Mouse (Mus musculus) left cerebral cortex, adult 8-10 months (tissue): ENCODE results near the gene Chrnb1. TPM values are rescaled to one million over a fixed set of nuclear protein-coding genes. Genes with fewer than 3 reads are reported as not detected.

Source experiments
- DNase-seq, 2 experiments: peaks; one replicate each; pipeline ENCODE4 v3.0.0; 2022; ENCODE audit warnings: low spot score in 2 of 2
- total RNA-seq, 4 experiments: library from RNA; stranded (reverse); gene quantifications; 2 replicates each; pipeline ENCODE4 v1.2.4; 2022

The Chrnb1 gene
- total RNA-seq, 4 experiments from 2014 or later = 0.51 to 1.2 (median 0.92) TPM

DNA sequence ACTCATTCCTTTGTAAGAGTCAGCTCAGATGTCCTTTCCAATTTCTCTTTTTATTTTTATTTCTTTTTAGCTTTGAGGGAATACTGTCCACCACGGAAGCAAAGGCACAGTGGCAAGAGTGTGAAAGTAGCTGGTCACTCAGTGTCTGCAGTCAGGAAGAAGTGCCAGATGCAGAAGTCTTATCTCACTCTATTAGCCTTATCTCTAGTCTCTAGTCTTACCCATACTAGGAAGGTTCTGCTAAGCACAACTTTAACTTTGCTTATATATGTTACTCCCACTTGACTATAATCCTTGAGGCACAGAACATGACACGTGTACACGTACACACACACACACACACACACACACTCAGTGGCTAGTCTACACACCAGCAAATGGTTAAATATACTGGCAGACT lies 44.1 kb downstream of the Chrnb1 start:
- DNase-seq = no peak

Other genes starting within 250 kb of the Chrnb1 start
- gene Dnah2, start 246.8 kb downstream of the Chrnb1 start, total RNA-seq = 1 to 10 TPM; 3.3 to 4.9 (median 3.9) TPM
- gene Efnb3, start 235.7 kb downstream of the Chrnb1 start, total RNA-seq = 10 to 100 TPM; 89.2 to 96.6 (median 90.5) TPM
- gene Wrap53, start 215.7 kb downstream of the Chrnb1 start, total RNA-seq = 10 to 100 TPM; 10.1 to 13.8 (median 11.3) TPM
- gene Trp53, start 215.6 kb downstream of the Chrnb1 start, total RNA-seq = 10 to 100 TPM; 26.6 to 32.6 (median 28.2) TPM
- gene Atp1b2, start 190.0 kb downstream of the Chrnb1 start, total RNA-seq = 100 to 1,000 TPM; 400 to 455 (median 419) TPM
- gene Shbg, start 178.0 kb downstream of the Chrnb1 start, total RNA-seq = 1 to 10 TPM in 1 of 4 experiments, not detected in 3; 1.0 TPM
- 10 to 100 TPM in 3 of 4 experiments, 1 to 10 TPM in 1; 7.9 to 11.6 (median 10.5) TPM for gene Sat2, start 173.9 kb downstream of the Chrnb1 start, total RNA-seq
- gene Fxr2, start 163.0 kb downstream of the Chrnb1 start, total RNA-seq = 100 to 1,000 TPM; 132 to 147 (median 140) TPM
- gene Sox15, start 140.6 kb downstream of the Chrnb1 start, total RNA-seq = under 1 TPM in 1 of 4 experiments, not detected in 3; 0.46 TPM
- gene Mpdu1, start 133.3 kb downstream of the Chrnb1 start, total RNA-seq = 10 to 100 TPM; 59.3 to 68.7 (median 61.4) TPM
- 10 to 100 TPM; 14.1 to 63.3 (median 34.2) TPM for gene Cd68, start 129.8 kb downstream of the Chrnb1 start, total RNA-seq
- 100 to 1,000 TPM; 268 to 307 (median 295) TPM for gene Eif4a1, start 123.5 kb downstream of the Chrnb1 start, total RNA-seq
- 10 to 100 TPM; 72.6 to 96.8 (median 83.6) TPM for gene Senp3, start 113.9 kb downstream of the Chrnb1 start, total RNA-seq
- 1 to 10 TPM; 2.5 to 4.2 (median 3.2) TPM for gene Tnfsf13, start 110.2 kb downstream of the Chrnb1 start, total RNA-seq
- gene Tnfsf12, start 100.1 kb downstream of the Chrnb1 start, total RNA-seq = 10 to 100 TPM; 10.2 to 15.1 (median 11.7) TPM
- gene Tnfsfm13, start 99.8 kb downstream of the Chrnb1 start, total RNA-seq = 1 to 10 TPM; 1.5 to 2.0 (median 1.8) TPM
- 10 to 100 TPM; 48.6 to 56.4 (median 51.3) TPM for gene Polr2a, start 37.3 kb downstream of the Chrnb1 start, total RNA-seq
- not detected for gene Slc35g3, start 34.0 kb downstream of the Chrnb1 start, total RNA-seq
- gene Zbtb4, start 30.0 kb downstream of the Chrnb1 start, total RNA-seq = 100 to 1,000 TPM; 138 to 158 (median 147) TPM
- 10 to 100 TPM; 18.8 to 22.3 (median 19.7) TPM for gene Fgf11, start 5.9 kb upstream of the Chrnb1 start, total RNA-seq
- under 1 TPM in 2 of 4 experiments, not detected in 2; 0.16 to 0.20 TPM for gene Tmem102, start 9.7 kb upstream of the Chrnb1 start, total RNA-seq
- gene Gm39566, start 19.4 kb upstream of the Chrnb1 start, total RNA-seq = not detected
- gene Spem2, start 22.5 kb upstream of the Chrnb1 start, total RNA-seq = not detected
- under 1 TPM in 3 of 4 experiments, not detected in 1; 0.43 to 0.74 (median 0.49) TPM for gene Spem1, start 26.2 kb upstream of the Chrnb1 start, total RNA-seq
- 100 to 1,000 TPM; 217 to 228 (median 217) TPM for gene Nlgn2, start 41.8 kb upstream of the Chrnb1 start, total RNA-seq
- gene Tmem256, start 42.6 kb upstream of the Chrnb1 start, total RNA-seq = 100 to 1,000 TPM; 117 to 147 (median 123) TPM
- 10 to 100 TPM; 16.0 to 20.0 (median 18.6) TPM for gene Plscr3, start 50.4 kb upstream of the Chrnb1 start, total RNA-seq
- under 1 TPM in 3 of 4 experiments, not detected in 1; 0.26 to 0.46 (median 0.30) TPM for gene Tnk1, start 62.8 kb upstream of the Chrnb1 start, total RNA-seq
- not detected for gene Tmem95, start 82.1 kb upstream of the Chrnb1 start, total RNA-seq
- 1 to 10 TPM; 1.0 to 2.0 (median 1.2) TPM for gene Kctd11, start 85.5 kb upstream of the Chrnb1 start, total RNA-seq
- gene Acap1, start 99.6 kb upstream of the Chrnb1 start, total RNA-seq = not detected
- 1 to 10 TPM in 1 of 4 experiments, under 1 TPM in 3; 0.39 to 1.1 (median 0.56) TPM for gene 2810408A11Rik, start 105.0 kb upstream of the Chrnb1 start, total RNA-seq
- 100 to 1,000 TPM in 3 of 4 experiments, 10 to 100 TPM in 1; 97.6 to 122 (median 112) TPM for gene Neurl4, start 105.1 kb upstream of the Chrnb1 start, total RNA-seq
- gene Gps2, start 117.9 kb upstream of the Chrnb1 start, total RNA-seq = 10 to 100 TPM; 27.1 to 37.6 (median 32.4) TPM
- gene Eif5a, start 126.0 kb upstream of the Chrnb1 start, total RNA-seq = 100 to 1,000 TPM; 413 to 430 (median 416) TPM
- gene Ybx2, start 139.9 kb upstream of the Chrnb1 start, total RNA-seq = 1 to 10 TPM; 5.1 to 9.6 (median 6.1) TPM
- 1 to 10 TPM; 4.8 to 5.4 (median 5.1) TPM for gene Slc2a4, start 152.2 kb upstream of the Chrnb1 start, total RNA-seq
- not detected for gene Cldn7, start 168.8 kb upstream of the Chrnb1 start, total RNA-seq
- gene Ctdnep1, start 185.2 kb upstream of the Chrnb1 start, total RNA-seq = 100 to 1,000 TPM; 108 to 126 (median 118) TPM
- gene Elp5, start 186.6 kb upstream of the Chrnb1 start, total RNA-seq = 100 to 1,000 TPM in 1 of 4 experiments, 10 to 100 TPM in 3; 78.7 to 101 (median 87.1) TPM
- 100 to 1,000 TPM; 218 to 247 (median 236) TPM for gene Gabarap, start 195.2 kb upstream of the Chrnb1 start, total RNA-seq
- gene Phf23, start 199.8 kb upstream of the Chrnb1 start, total RNA-seq = 10 to 100 TPM; 49.6 to 59.9 (median 51.8) TPM
- 10 to 100 TPM; 28.0 to 36.9 (median 32.9) TPM for gene Dvl2, start 204.7 kb upstream of the Chrnb1 start, total RNA-seq
- gene Acadvl, start 219.5 kb upstream of the Chrnb1 start, total RNA-seq = 10 to 100 TPM; 57.9 to 68.3 (median 61.2) TPM
- gene Dlg4, start 221.0 kb upstream of the Chrnb1 start, total RNA-seq = 100 to 1,000 TPM; 721 to 849 (median 797) TPM